Mouse (Mus musculus) liver, postnatal 0 days (tissue): Measurements from ENCODE around the gene Cux1.

ENCODE experiments used
- CTCF ChIP-seq: sonication (generic); IDR thresholded peaks from 2 replicates; pipeline ENCODE4 v1.5.1; 2016; ENCODE audit warnings: antibody characterized with exemption, low read depth
- EP300 ChIP-seq: IDR thresholded peaks from 2 replicates; pipeline ENCODE4 v1.6.1; 2016; ENCODE audit warnings: antibody characterized with exemption, low read depth, mild to moderate bottlenecking

DNA sequence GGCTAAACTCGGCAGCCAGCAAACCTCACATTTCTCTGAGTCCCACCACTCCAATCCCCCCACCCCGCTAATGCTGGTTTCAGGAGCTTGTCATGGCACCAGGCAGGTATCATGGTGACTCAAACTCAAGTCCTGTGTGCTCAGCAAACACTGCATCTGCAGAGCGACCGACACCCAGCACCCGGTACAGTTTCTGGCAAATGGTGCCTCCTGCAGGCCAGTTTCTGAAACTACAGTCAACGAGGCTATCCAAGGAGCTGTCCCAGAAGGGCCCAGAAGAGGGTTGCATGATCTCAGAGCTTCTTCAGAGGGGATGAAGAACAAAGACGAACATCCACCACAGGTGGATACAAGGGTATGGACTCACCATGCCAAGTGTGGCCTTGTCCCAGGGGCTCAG is 316.3 kb downstream of the Cux1 start:
- TF ChIP-seq EP300 (no peak), CTCF (peak; percentile 69)
